Mouse (Mus musculus) myocyte (in vitro differentiated cells): ENCODE results near the gene Xrcc3. TPM values are rescaled to one million over a fixed set of nuclear protein-coding genes. Genes with fewer than 3 reads are reported as not detected.

Experiments used
- H3K27me3 ChIP-seq: one replicate; pipeline ENCODE4 v1.6.1; 2011; ENCODE audit not compliant: control insufficient read depth, insufficient read depth, insufficient read length
- H3K36me3 ChIP-seq: one replicate; pipeline ENCODE4 v1.6.1; 2011; ENCODE audit not compliant: control insufficient read depth, insufficient read depth
- H3K4me2 ChIP-seq: one replicate; pipeline ENCODE4 v1.6.1; 2011; ENCODE audit warnings: low read depth, control low read depth
- H3K4me3 ChIP-seq: one replicate; pipeline ENCODE4 v1.5.1; 2011; ENCODE audit warnings: mild to moderate bottlenecking, control low read depth, moderate library complexity
- H3K79me2 ChIP-seq: one replicate; pipeline ENCODE4 v1.6.1; 2011; ENCODE audit not compliant: control insufficient read depth, insufficient read depth
- H3ac ChIP-seq: one replicate; pipeline ENCODE4 v1.6.1; 2011; ENCODE audit not compliant: control insufficient read depth, insufficient read length
- CEBPB ChIP-seq: IDR thresholded peaks from 2 replicates; pipeline ENCODE4 v1.6.1; 2011; ENCODE audit warnings: mild to moderate bottlenecking, moderate library complexity; ENCODE audit not compliant: poor library complexity, insufficient read depth, severe bottlenecking
- E2F4 ChIP-seq: IDR thresholded peaks from one replicate; pipeline ENCODE4 v1.6.1; 2011; ENCODE audit warnings: mild to moderate bottlenecking, control low read depth, moderate library complexity; ENCODE audit not compliant: insufficient read depth
- MAX ChIP-seq: IDR thresholded peaks from one replicate; pipeline ENCODE4 v1.6.1; 2011; ENCODE audit warnings: low read depth, mild to moderate bottlenecking, control low read depth
- MYOD1 ChIP-seq, 3 experiments: IDR thresholded peaks; one replicate each; pipeline ENCODE4 v1.6.1; 2011; ENCODE audit warnings: control low read depth in 2 of 3, low read depth in 2 of 3, mild to moderate bottlenecking in 2 of 3, moderate library complexity in 1 of 3; ENCODE audit not compliant: insufficient read length in 2 of 3, control insufficient read depth in 1 of 3
- MYOG ChIP-seq, 3 experiments: IDR thresholded peaks; one replicate each; pipeline ENCODE4 v1.6.1; 2011; ENCODE audit warnings: control low read depth in 2 of 3, low read depth in 2 of 3, mild to moderate bottlenecking in 2 of 3; ENCODE audit not compliant: insufficient read length in 2 of 3, control insufficient read depth in 1 of 3, insufficient read depth in 1 of 3
- POLR2A ChIP-seq: IDR thresholded peaks from one replicate; pipeline ENCODE4 v1.6.1; 2011; ENCODE audit warnings: low read depth, mild to moderate bottlenecking, control low read depth, moderate library complexity; ENCODE audit not compliant: insufficient read length
- POLR2AphosphoS2 ChIP-seq: IDR thresholded peaks from one replicate; pipeline ENCODE4 v1.6.1; 2011; ENCODE audit warnings: low read depth, control low read depth; ENCODE audit not compliant: insufficient read length
- REST ChIP-seq: IDR thresholded peaks from one replicate; pipeline ENCODE4 v1.6.1; 2011; ENCODE audit warnings: mild to moderate bottlenecking, control low read depth, moderate library complexity; ENCODE audit not compliant: insufficient read depth, insufficient read length
- SRF ChIP-seq: IDR thresholded peaks from one replicate; pipeline ENCODE4 v1.6.1; 2011; ENCODE audit warnings: low read depth; ENCODE audit not compliant: control insufficient read depth, insufficient read length
- TCF12 ChIP-seq: IDR thresholded peaks from one replicate; pipeline ENCODE4 v1.6.1; 2011; ENCODE audit warnings: mild to moderate bottlenecking, control low read depth; ENCODE audit not compliant: poor library complexity, insufficient read depth, severe bottlenecking
- TCF3 ChIP-seq: IDR thresholded peaks from one replicate; pipeline ENCODE4 v1.6.1; 2011; ENCODE audit warnings: low read depth, control low read depth; ENCODE audit not compliant: insufficient read length
- USF1 ChIP-seq: IDR thresholded peaks from one replicate; pipeline ENCODE4 v1.6.1; 2011; ENCODE audit warnings: low read depth, mild to moderate bottlenecking, control low read depth, moderate library complexity
- polyA plus RNA-seq: library from polyadenylated mRNA; unstranded; fragments of >200 nt; fragmentation: generic; extraction: Trizol; gene quantifications from one replicate; pipeline ENCODE4 v1.2.1, GENCODE M21; 2012; ENCODE audit warnings: missing spikeins

Gene Xrcc3
- polyA plus RNA-seq, 1 experiment, result 4.9 TPM

- no peaks in the 10 kb centered on the region for H3K79me2 ChIP-seq
Observed at GRCm38 (mm10) chr12:111790631-111791030, 23.0 kb downstream of the Xrcc3 start.

GRCm38 (mm10) chr12:111790090-111790489, 23.6 kb downstream of the Xrcc3 start:
- no peak overlapping the region for H3K4me3 ChIP-seq
- H3K36me3 ChIP-seq, result peaks cover 21% of the 10 kb centered on the region
- H3K27me3 ChIP-seq, result no peaks in the 10 kb centered on the region
- H3K4me2 ChIP-seq, result no peak overlapping the region
- H3ac ChIP-seq, result no peak overlapping the region
- no peaks in the 10 kb centered on the region for H3K79me2 ChIP-seq
- TF ChIP-seq SRF, result no peak

More at GRCm38 (mm10) chr12:111790631-111791030, 23.0 kb downstream of the Xrcc3 start:
- peaks cover 21% of the 10 kb centered on the region for H3K36me3 ChIP-seq
- H3ac ChIP-seq, result no peak overlapping the region
- no peak for TF ChIP-seq MYOG (IDR thresholded peaks at IDR 0.05; ENCODE audit: control insufficient read depth in 1 of 3, insufficient read depth in 1 of 3, insufficient read length in 2 of 3, low read depth in 2 of 3)
- no peak for TF ChIP-seq TCF3
- no peak for TF ChIP-seq POLR2AphosphoS2
- no peak for TF ChIP-seq CEBPB
- TF ChIP-seq SRF, result no peak
- no peak for TF ChIP-seq USF1
- TF ChIP-seq POLR2A, result no peak
- no peak for TF ChIP-seq E2F4
- TF ChIP-seq MAX, result no peak
- TF ChIP-seq MYOD1 (IDR thresholded peaks at IDR 0.05; ENCODE audit: control insufficient read depth in 1 of 3, insufficient read length in 2 of 3, low read depth in 2 of 3), result no peak
- TF ChIP-seq REST, result no peak
- no peak for TF ChIP-seq TCF12
- no peaks in the 10 kb centered on the region for H3K27me3 ChIP-seq
- H3K4me2 ChIP-seq, result no peak overlapping the region
- H3K4me3 ChIP-seq, result no peak overlapping the region

GRCm38 (mm10) chr12:111787015-111787414, 26.7 kb downstream of the Xrcc3 start:
- Histone ChIP-seq H3K4me2 (no peak overlapping the region), H3ac (no peak overlapping the region), H3K27me3 (no peaks in the 10 kb centered on the region), H3K36me3 (peaks cover 33% of the 10 kb centered on the region), H3K4me3 (no peak overlapping the region), H3K79me2 (no peaks in the 10 kb centered on the region)
- TF ChIP-seq USF1, result no peak
- no peak for TF ChIP-seq MAX

GRCm38 (mm10) chr12:111785174-111785573, 28.5 kb downstream of the Xrcc3 start:
- H3K79me2 ChIP-seq, result peaks cover 3% of the 10 kb centered on the region
- no peak overlapping the region for H3ac ChIP-seq
- H3K4me3 ChIP-seq, result no peak overlapping the region
- H3K27me3 ChIP-seq, result no peaks in the 10 kb centered on the region
- H3K36me3 ChIP-seq, result peaks cover 38% of the 10 kb centered on the region
- no peak overlapping the region for H3K4me2 ChIP-seq
- TF ChIP-seq POLR2A, result no peak
- TF ChIP-seq TCF3, result no peak
- no peak for TF ChIP-seq MYOG (IDR thresholded peaks at IDR 0.05; ENCODE audit: control insufficient read depth in 1 of 3, insufficient read depth in 1 of 3, insufficient read length in 2 of 3, low read depth in 2 of 3)
- TF ChIP-seq SRF, result no peak
- TF ChIP-seq MAX, result no peak
- no peak for TF ChIP-seq E2F4
- no peak for TF ChIP-seq TCF12
- TF ChIP-seq MYOD1 (IDR thresholded peaks at IDR 0.05; ENCODE audit: control insufficient read depth in 1 of 3, insufficient read length in 2 of 3, low read depth in 2 of 3), result no peak
- TF ChIP-seq REST, result no peak
- no peak for TF ChIP-seq CEBPB
- no peak for TF ChIP-seq USF1
- TF ChIP-seq POLR2AphosphoS2, result no peak

GRCm38 (mm10) chr12:111779544-111779943, 34.1 kb downstream of the Xrcc3 start:
- peaks cover 52% of the 10 kb centered on the region for H3K36me3 ChIP-seq
- no peak overlapping the region for H3ac ChIP-seq
- H3K79me2 ChIP-seq, result peaks cover 26% of the 10 kb centered on the region
- TF ChIP-seq SRF (no peak), E2F4 (no peak), POLR2A (no peak), MYOG (IDR thresholded peaks at IDR 0.05; ENCODE audit: control insufficient read depth in 1 of 3, insufficient read depth in 1 of 3, insufficient read length in 2 of 3, low read depth in 2 of 3) (no peak), REST (no peak), POLR2AphosphoS2 (no peak), USF1 (no peak), MAX (no peak), TCF12 (no peak), CEBPB (no peak), TCF3 (no peak), MYOD1 (IDR thresholded peaks at IDR 0.05; ENCODE audit: control insufficient read depth in 1 of 3, insufficient read length in 2 of 3, low read depth in 2 of 3) (no peak)
- no peak overlapping the region for H3K4me3 ChIP-seq
- no peaks in the 10 kb centered on the region for H3K27me3 ChIP-seq
- H3K4me2 ChIP-seq, result no peak overlapping the region
